Mouse (Mus musculus): ENCODE measurements around the gene Pnpla2.

GRCm38 (mm10) chr7:141492738-141493137 is 37.7 kb downstream of the Pnpla2 start:
- TF ChIP-seq CTCF (IDR thresholded peaks at IDR 0.05; ENCODE audit: low read depth) (no peak), EP300 (optimal IDR thresholded peaks at IDR 0.05) (no peak)
